In genomic region chr13:17642294-17642693, GRCm38 (mm10) we compare ENCODE assay signal across 12 mouse cellular contexts. TPM values are rescaled to one million over a fixed set of nuclear protein-coding genes. Genes with fewer than 3 reads are reported as not detected.
A peak's percentile ranks its signal among the peaks of the same experiment; 100 is the strongest.
DNase-seq lines count a peak whose midpoint lies in the region; ATAC-seq and TF ChIP-seq lines count a peak whose summit lies in the region.
"Had no signal": no experiment of that assay in that cellular context is flagged by ENCODE, and none has a peak within 500 bp of the region (broad histone marks: within the 10 kb centered on the region; RNA-seq: fewer than 3 reads in every experiment).

No protein-coding gene starts in this region.

- no peak for ATAC-seq in hindbrain, postnatal 0 days
- no peak for ATAC-seq in hindbrain, embryonic 13.5 days (ENCODE audit: low FRiP score)

- H3K4me1 ChIP-seq in hindbrain, postnatal 0 days (ENCODE audit: insufficient read depth, low read length) = no peaks in the 10 kb centered on the region
- H3K4me1 ChIP-seq in hindbrain, embryonic 13.5 days (replicated peaks) = no peaks in the 10 kb centered on the region
- no peaks in the 10 kb centered on the region for H3K4me1 ChIP-seq in thymus, adult 2 months (replicated peaks; ENCODE audit: control insufficient read depth, insufficient read depth, low read length)
- H3K4me1 ChIP-seq: hindbrain, embryonic 12.5 days; midbrain, embryonic 12.5 days had no signal

- peak; percentile 63 for DNase-seq in hindbrain, postnatal 0 days (ENCODE audit: low spot score)
- DNase-seq in thymus, adult 2 months = peak; percentile 3
- DNase-seq in thymus, postnatal 4 days = no peak
- DNase-seq in c-Kit-positive CD71-positive TER-119-positive erythroid progenitor cells, embryonic 14.5 days (ENCODE audit: low spot score) = peak; percentile 9
- peak; percentile 27 for DNase-seq in retina, postnatal 1 day
- DNase-seq in gastrocnemius, postnatal 4 days (ENCODE audit: low spot score in 2 of 2) = no peak
- DNase-seq in gastrocnemius, adult 18-20 months (ENCODE audit: low spot score) = no peak
- DNase-seq: cerebellum, adult 9-10 months; layer of hippocampus, postnatal 36 days had no signal

- TF ChIP-seq CTCF in hindbrain, postnatal 0 days (IDR thresholded peaks at IDR 0.05; ENCODE audit: low read depth) = peak; percentile 42
- no peak for TF ChIP-seq CTCF in thymus, adult 2 months (IDR thresholded peaks at IDR 0.05; ENCODE audit: borderline replicate concordance, control insufficient read depth, extremely low read depth, insufficient read depth, low read length, poor library complexity)

- no peak for TF ChIP-seq POLR2A in thymus, adult 2 months (IDR thresholded peaks at IDR 0.05; ENCODE audit: control insufficient read depth, extremely low read depth, insufficient read depth, low read length, poor library complexity)

- no peak overlapping the region for H3K4me2 ChIP-seq in hindbrain, postnatal 0 days (ENCODE audit: low read depth, low read length)
- H3K4me2 ChIP-seq in hindbrain, embryonic 13.5 days = no peak overlapping the region
- H3K4me2 ChIP-seq: hindbrain, embryonic 12.5 days; midbrain, embryonic 12.5 days had no signal

- H3K4me3 ChIP-seq in hindbrain, postnatal 0 days (ENCODE audit: low read length) = no peak overlapping the region
- no peak overlapping the region for H3K4me3 ChIP-seq in hindbrain, embryonic 13.5 days
- no peak overlapping the region for H3K4me3 ChIP-seq in thymus, adult 2 months (ENCODE audit: control insufficient read depth, insufficient read depth, low read length)
- H3K4me3 ChIP-seq: hindbrain, embryonic 12.5 days; midbrain, embryonic 12.5 days had no signal

- no peaks in the 10 kb centered on the region for H3K27me3 ChIP-seq in hindbrain, postnatal 0 days (ENCODE audit: insufficient read depth, low read length)
- H3K27me3 ChIP-seq in hindbrain, embryonic 13.5 days = no peaks in the 10 kb centered on the region
- no peaks in the 10 kb centered on the region for H3K27me3 ChIP-seq in thymus, adult 2 months (ENCODE audit: control insufficient read depth, insufficient read depth, low read length)
- H3K27me3 ChIP-seq: hindbrain, embryonic 12.5 days; midbrain, embryonic 12.5 days had no signal

- 63% methylated on average over 2 of the region's 2 CpGs for WGBS in hindbrain, postnatal 0 days
- 54% methylated on average over 2 of the region's 2 CpGs for WGBS in hindbrain, embryonic 13.5 days
- WGBS in thymus, adult 2 months = 61% methylated on average over 2 of the region's 2 CpGs

- no peaks in the 10 kb centered on the region for H3K9me3 ChIP-seq in hindbrain, postnatal 0 days (ENCODE audit: low read length)
- no peaks in the 10 kb centered on the region for H3K9me3 ChIP-seq in hindbrain, embryonic 13.5 days
- H3K9me3 ChIP-seq: hindbrain, embryonic 12.5 days; midbrain, embryonic 12.5 days had no signal

- no peaks in the 10 kb centered on the region for H3K36me3 ChIP-seq in hindbrain, postnatal 0 days (ENCODE audit: insufficient read depth, low read length)
- H3K36me3 ChIP-seq in hindbrain, embryonic 13.5 days = no peaks in the 10 kb centered on the region
- no peaks in the 10 kb centered on the region for H3K36me3 ChIP-seq in thymus, adult 2 months (ENCODE audit: control insufficient read depth, insufficient read depth, low read length)
- H3K36me3 ChIP-seq: hindbrain, embryonic 12.5 days; midbrain, embryonic 12.5 days had no signal

- no peak overlapping the region for H3K9ac ChIP-seq in hindbrain, postnatal 0 days (replicated peaks; ENCODE audit: low read length)
- no peak overlapping the region for H3K9ac ChIP-seq in hindbrain, embryonic 13.5 days
- H3K9ac ChIP-seq: hindbrain, embryonic 12.5 days; midbrain, embryonic 12.5 days had no signal

- H3K27ac ChIP-seq in hindbrain, postnatal 0 days = no peak overlapping the region
- H3K27ac ChIP-seq in hindbrain, embryonic 13.5 days = no peak overlapping the region
- H3K27ac ChIP-seq in thymus, adult 2 months (ENCODE audit: control insufficient read depth, insufficient read depth, low read length) = no peak overlapping the region
- H3K27ac ChIP-seq: hindbrain, embryonic 12.5 days; midbrain, embryonic 12.5 days had no signal

RNA-seq across cellular contexts. Expression of gene Mplkip, which starts 52.7 kb away (rescaled TPM):
- 16.1 and 17.0 TPM in 2 replicates for total RNA-seq in hindbrain, postnatal 0 days (2014; rRNA removed)
- polyA plus RNA-seq in hindbrain, postnatal 0 days (2015; fragmentation: Nextera tagmentation; extraction: Ambion mirVana) = 27.3 and 28.8 TPM in 2 replicates
- polyA plus RNA-seq in hindbrain, embryonic 13.5 days (2015; fragmentation: Nextera tagmentation; extraction: Ambion mirVana) = 46.4 and 47.4 TPM in 2 replicates
- polyA plus RNA-seq in thymus, adult 2 months (2012; rRNA removed) = 33.9 and 41.3 TPM in 2 replicates
- total RNA-seq in gastrocnemius, postnatal 4 days (2021) = 10 to 100 TPM; 15.1 to 16.4 TPM
- 1 to 10 TPM; 5.2 to 6.1 TPM for total RNA-seq in gastrocnemius, adult 18-20 months (2021)

RNA-seq across cellular contexts. Expression of gene Sugct, which starts 53.1 kb away (rescaled TPM):
- total RNA-seq in hindbrain, postnatal 0 days (2014; rRNA removed) = 1.2 and 1.8 TPM in 2 replicates
- 3.0 and 4.4 TPM in 2 replicates for polyA plus RNA-seq in hindbrain, postnatal 0 days (2015; fragmentation: Nextera tagmentation; extraction: Ambion mirVana)
- 3.4 and 3.5 TPM in 2 replicates for polyA plus RNA-seq in hindbrain, embryonic 13.5 days (2015; fragmentation: Nextera tagmentation; extraction: Ambion mirVana)
- 0.50 and 1.00 TPM in 2 replicates for polyA plus RNA-seq in thymus, adult 2 months (2012; rRNA removed)
- 1 to 10 TPM; 1.1 to 1.7 TPM for total RNA-seq in gastrocnemius, postnatal 4 days (2021)
- 1 to 10 TPM; 1.7 to 3.4 TPM for total RNA-seq in gastrocnemius, adult 18-20 months (2021)

Comparison
In these comparisons a context has a peak if more than half of its experiments do, and no peak if none do; other contexts are left out.
1. DNase-seq: peak in hindbrain, postnatal 0 days (single experiment), thymus, adult 2 months (single experiment), c-Kit-positive CD71-positive TER-119-positive erythroid progenitor cells, embryonic 14.5 days (single experiment) and retina, postnatal 1 day (single experiment); none in thymus, postnatal 4 days (single experiment), gastrocnemius, postnatal 4 days (0 of 2) and gastrocnemius, adult 18-20 months (single experiment).